ENCODE assay signal across 23 mouse cellular contexts in genomic region chr10:24532776-24533175, GRCm38 (mm10).
DNase-seq lines count a peak whose midpoint lies in the region; ATAC-seq lines count a peak whose summit lies in the region.
"Had no signal": no experiment of that assay in that cellular context is flagged by ENCODE, and none has a peak within 500 bp of the region (broad histone marks: within the 10 kb centered on the region; RNA-seq: fewer than 3 reads in every experiment).

No protein-coding gene starts in this region.

- H3K9me3 ChIP-seq in embryonic facial prominence, embryonic 14.5 days (ENCODE audit: control insufficient read depth, low read length): no peaks in the 10 kb centered on the region
- no peaks in the 10 kb centered on the region for H3K9me3 ChIP-seq in embryonic facial prominence, embryonic 10.5 days
- H3K9me3 ChIP-seq: heart, embryonic 13.5 days; hindbrain, embryonic 13.5 days; limb, embryonic 15.5 days; liver, embryonic 15.5 days; neural tube, embryonic 13.5 days had no signal

- no peaks in the 10 kb centered on the region for H3K36me3 ChIP-seq in embryonic facial prominence, embryonic 14.5 days (ENCODE audit: control insufficient read depth, insufficient read depth, low read length)
- no peaks in the 10 kb centered on the region for H3K36me3 ChIP-seq in embryonic facial prominence, embryonic 10.5 days (replicated peaks)
- H3K36me3 ChIP-seq: heart, embryonic 13.5 days; hindbrain, embryonic 13.5 days; limb, embryonic 15.5 days; liver, embryonic 15.5 days; neural tube, embryonic 13.5 days had no signal

- 70% methylated on average over 2 of the region's 2 CpGs for WGBS in embryonic facial prominence, embryonic 14.5 days
- 88% methylated on average over 2 of the region's 2 CpGs for WGBS in embryonic facial prominence, embryonic 10.5 days

- peak; percentile 48 for DNase-seq in embryonic facial prominence, embryonic 14.5 days (ENCODE audit: low spot score)
- no peak for DNase-seq in embryonic facial prominence, embryonic 10.5 days (ENCODE audit: low spot score)
- DNase-seq in kidney, adult 8-10 months: peak; percentile 4 to 14
- no peak for DNase-seq in kidney, postnatal 10 days
- DNase-seq in lung, postnatal 10 days: peak; percentile 5
- no peak for DNase-seq in lung, postnatal 4 days
- DNase-seq in kidney, postnatal 36 days: peak; percentile 15 to 40
- DNase-seq: adrenal gland, adult 2 months; cerebellum, adult 18-20 months; gastrocnemius, postnatal 36 days; heart, adult 2 months; layer of hippocampus, adult 9-11 months; lung, postnatal 14 days; right cerebral cortex, adult 18-20 months; right cerebral cortex, postnatal 4 days; thymus, postnatal 25 days had no signal

- H3K9ac ChIP-seq in embryonic facial prominence, embryonic 14.5 days (ENCODE audit: low read depth, low read length): no peak overlapping the region
- H3K9ac ChIP-seq: heart, embryonic 13.5 days; hindbrain, embryonic 13.5 days; limb, embryonic 15.5 days; liver, embryonic 15.5 days; neural tube, embryonic 13.5 days had no signal

- H3K4me2 ChIP-seq in embryonic facial prominence, embryonic 14.5 days (ENCODE audit: low read depth, low read length): no peak overlapping the region
- H3K4me2 ChIP-seq: heart, embryonic 13.5 days; hindbrain, embryonic 13.5 days; limb, embryonic 15.5 days; liver, embryonic 15.5 days; neural tube, embryonic 13.5 days had no signal

- peak; percentile 9; the same call in 1 of the 2 replicates for ATAC-seq in embryonic facial prominence, embryonic 14.5 days (ENCODE audit: low read depth)
- ATAC-seq: midbrain, embryonic 16.5 days had no signal

- no peak overlapping the region for H3K4me3 ChIP-seq in embryonic facial prominence, embryonic 14.5 days (ENCODE audit: low read depth, low read length)
- H3K4me3 ChIP-seq in embryonic facial prominence, embryonic 10.5 days: no peak overlapping the region
- H3K4me3 ChIP-seq: heart, adult 2 months; heart, embryonic 13.5 days; hindbrain, embryonic 13.5 days; limb, embryonic 15.5 days; liver, embryonic 15.5 days; myocyte; neural tube, embryonic 13.5 days had no signal

- no peak overlapping the region for H3K27ac ChIP-seq in embryonic facial prominence, embryonic 14.5 days (replicated peaks; ENCODE audit: low read depth, low read length)
- H3K27ac ChIP-seq in embryonic facial prominence, embryonic 10.5 days (replicated peaks): no peak overlapping the region
- H3K27ac ChIP-seq: heart, adult 2 months; heart, embryonic 13.5 days; hindbrain, embryonic 13.5 days; liver, embryonic 15.5 days; neural tube, embryonic 13.5 days had no signal

- peaks cover 4% of the 10 kb centered on the region; the same call in 1 of the 2 replicates for H3K4me1 ChIP-seq in embryonic facial prominence, embryonic 14.5 days (ENCODE audit: control insufficient read depth, insufficient read depth, low read length)
- no peaks in the 10 kb centered on the region for H3K4me1 ChIP-seq in embryonic facial prominence, embryonic 10.5 days
- H3K4me1 ChIP-seq: hindbrain, embryonic 13.5 days; liver, embryonic 15.5 days; neural tube, embryonic 13.5 days had no signal

- no peaks in the 10 kb centered on the region for H3K27me3 ChIP-seq in embryonic facial prominence, embryonic 14.5 days (replicated peaks; ENCODE audit: control insufficient read depth, insufficient read depth, low read length)
- H3K27me3 ChIP-seq in embryonic facial prominence, embryonic 10.5 days (replicated peaks; ENCODE audit: low read depth, poor library complexity, severe bottlenecking): no peaks in the 10 kb centered on the region
- H3K27me3 ChIP-seq: heart, embryonic 13.5 days; hindbrain, embryonic 13.5 days; limb, embryonic 15.5 days; liver, embryonic 15.5 days; neural tube, embryonic 13.5 days had no signal

Comparison
In these comparisons a context has a peak if more than half of its experiments do, and no peak if none do; other contexts are left out.
1. DNase-seq: peak in embryonic facial prominence, embryonic 14.5 days (single experiment), kidney, adult 8-10 months (2 of 2), lung, postnatal 10 days (single experiment) and kidney, postnatal 36 days (2 of 2); none in embryonic facial prominence, embryonic 10.5 days (single experiment), kidney, postnatal 10 days (single experiment) and lung, postnatal 4 days (0 of 2).